Mouse (Mus musculus): ENCODE measurements around the gene Zfp644.

The Zfp644 gene

GRCm38 (mm10) chr5:106597472-106597871 is 99.6 kb downstream of the Zfp644 start:
- DNase-seq (ENCODE audit: low spot score in 2 of 2): no peak

- no peak for DNase-seq (ENCODE audit: low spot score in 2 of 2)
Observed at GRCm38 (mm10) chr5:106594388-106594787, 102.7 kb downstream of the Zfp644 start.

- no peak for DNase-seq (ENCODE audit: low spot score in 2 of 2)
Observed at GRCm38 (mm10) chr5:106590686-106591085, 106.4 kb downstream of the Zfp644 start.

- DNase-seq (ENCODE audit: low spot score in 2 of 2): no peak
Observed at GRCm38 (mm10) chr5:106589670-106590069, 107.4 kb downstream of the Zfp644 start.

- no peak for DNase-seq (ENCODE audit: low spot score in 2 of 2)
Observed at GRCm38 (mm10) chr5:106589006-106589405, 108.1 kb downstream of the Zfp644 start.

- no peak for DNase-seq (ENCODE audit: low spot score in 2 of 2)
Observed at GRCm38 (mm10) chr5:106580943-106581342, 116.1 kb downstream of the Zfp644 start.

GRCm38 (mm10) chr5:106577237-106577888 is 119.7 kb downstream of the Zfp644 start:
- no peak for DNase-seq (ENCODE audit: low spot score in 2 of 2)

GRCm38 (mm10) chr5:106575098-106575497 is 122.0 kb downstream of the Zfp644 start:
- DNase-seq (ENCODE audit: low spot score in 2 of 2): no peak

GRCm38 (mm10) chr5:106574560-106574946 is 122.5 kb downstream of the Zfp644 start:
- peak; percentile 83 to 84 for DNase-seq (ENCODE audit: low spot score in 2 of 2)

GRCm38 (mm10) chr5:106573742-106574559 is 123.1 kb downstream of the Zfp644 start:
- peak in 1 of 2 experiments; percentile 13 for DNase-seq (ENCODE audit: low spot score in 2 of 2)

Data from heart, adult 9 months (tissue).